Mouse (Mus musculus) embryonic facial prominence, embryonic 11.5 days (tissue): ENCODE results near the gene Fam161a. TPM values are rescaled to one million over a fixed set of nuclear protein-coding genes. Genes with fewer than 3 reads are reported as not detected.

ENCODE experiments used
- ATAC-seq: fragments of 200-750 bp; cut with Nextera tagmentation; replicated peaks from 2 replicates; pipeline ENCODE4 v1.8.0; 2017; ENCODE audit warnings: low read depth; ENCODE audit not compliant: insufficient number of reproducible peaks, low FRiP score, low TSS enrichment
- DNase-seq: peaks from one replicate; pipeline ENCODE4 v3.0.0-alpha.2; 2015; ENCODE audit warnings: low spot score
- H3K27ac ChIP-seq: fragments of 300-500 bp; sonication (generic); replicated peaks from 2 replicates; pipeline ENCODE4 v1.5.1; 2014; ENCODE audit warnings: mild to moderate bottlenecking, low read depth, low read length, control low read depth
- H3K27me3 ChIP-seq: fragments of 300-500 bp; sonication (generic); 2 replicates; pipeline ENCODE4 v1.6.1; 2014; ENCODE audit warnings: mild to moderate bottlenecking, low read length, moderate library complexity, mixed read lengths; ENCODE audit not compliant: control insufficient read depth, insufficient read depth
- H3K36me3 ChIP-seq: fragments of 300-500 bp; sonication (generic); replicated peaks from 2 replicates; pipeline ENCODE4 v1.6.1; 2014; ENCODE audit warnings: low read depth, mild to moderate bottlenecking, low read length, moderate library complexity, mixed read lengths; ENCODE audit not compliant: control insufficient read depth, insufficient read depth
- H3K4me1 ChIP-seq: fragments of 300-500 bp; sonication (generic); 2 replicates; pipeline ENCODE4 v1.6.1; 2014; ENCODE audit warnings: low read length, mixed read lengths; ENCODE audit not compliant: control insufficient read depth, insufficient read depth
- H3K4me2 ChIP-seq: fragments of 300-500 bp; sonication (generic); 2 replicates; pipeline ENCODE4 v1.6.1; 2014; ENCODE audit warnings: low read depth, mild to moderate bottlenecking, control low read depth, low read length, moderate library complexity
- H3K4me3 ChIP-seq: fragments of 300-500 bp; sonication (generic); 2 replicates; pipeline ENCODE4 v1.5.1; 2014; ENCODE audit warnings: low read depth, low read length, control low read depth
- H3K9ac ChIP-seq: fragments of 300-500 bp; sonication (generic); replicated peaks from 2 replicates; pipeline ENCODE4 v1.6.1; 2014; ENCODE audit warnings: mild to moderate bottlenecking, control low read depth, low read length
- H3K9me3 ChIP-seq: fragments of 300-500 bp; sonication (generic); replicated peaks from 2 replicates; pipeline ENCODE4 v1.6.1; 2016; ENCODE audit warnings: mild to moderate bottlenecking, low read length, inconsistent platforms, mixed read lengths; ENCODE audit not compliant: control insufficient read depth
- WGBS: fragments of 180-500 bp; shearing (Covaris S2); extraction: QIAGEN DNeasy Blood & Tissue Kit; methylation state at CpG from one replicate; pipeline ENCODE4 v1.1.7; 2014; 5-methylcytosine and 5-hydroxymethylcytosine counted together
- polyA plus RNA-seq: library from polyadenylated mRNA; unstranded; fragments of >200 nt; fragmentation: Nextera tagmentation; extraction: Ambion mirVana; gene quantifications from 2 replicates; pipeline ENCODE4 v1.2.1, GENCODE M21; 2014

Gene Fam161a
- polyA plus RNA-seq, 1 experiment from 2014 or later, result 4.1 TPM

GRCm38 (mm10) chr11:23028957-23029356 lies 21.6 kb downstream of the Fam161a start:
- H3K27ac ChIP-seq, result no peak overlapping the region
- H3K27me3 ChIP-seq, result no peaks in the 10 kb centered on the region
- no peak overlapping the region for H3K9ac ChIP-seq
- no peak overlapping the region for H3K4me2 ChIP-seq
- ATAC-seq, result no peak
- no peak overlapping the region for H3K4me3 ChIP-seq
- WGBS, result 77% methylated on average over 3 of the region's 3 CpGs
- DNase-seq, result no peak
- no peaks in the 10 kb centered on the region for H3K4me1 ChIP-seq
- H3K9me3 ChIP-seq, result no peaks in the 10 kb centered on the region
- H3K36me3 ChIP-seq, result no peaks in the 10 kb centered on the region

GRCm38 (mm10) chr11:23029399-23029798 lies 22.1 kb downstream of the Fam161a start:
- DNase-seq, result no peak
- ATAC-seq, result no peak
- Histone ChIP-seq H3K36me3 (no peaks in the 10 kb centered on the region), H3K9ac (no peak overlapping the region), H3K9me3 (no peaks in the 10 kb centered on the region), H3K27ac (no peak overlapping the region), H3K4me3 (no peak overlapping the region), H3K4me2 (no peak overlapping the region), H3K27me3 (no peaks in the 10 kb centered on the region), H3K4me1 (no peaks in the 10 kb centered on the region)
- WGBS, result 80% methylated on average over 6 of the region's 6 CpGs

GRCm38 (mm10) chr11:23047252-23047651 lies 39.9 kb downstream of the Fam161a start:
- ATAC-seq, result no peak
- no peaks in the 10 kb centered on the region for H3K27me3 ChIP-seq
- no peak overlapping the region for H3K4me2 ChIP-seq
- no peaks in the 10 kb centered on the region for H3K9me3 ChIP-seq
- no peak for DNase-seq
- no peak overlapping the region for H3K9ac ChIP-seq
- H3K36me3 ChIP-seq, result no peaks in the 10 kb centered on the region
- no peaks in the 10 kb centered on the region for H3K4me1 ChIP-seq
- no peak overlapping the region for H3K4me3 ChIP-seq
- no peak overlapping the region for H3K27ac ChIP-seq
- WGBS, result 64% methylated on average over 5 of the region's 5 CpGs

- Histone ChIP-seq H3K36me3 (no peaks in the 10 kb centered on the region), H3K4me3 (no peak overlapping the region), H3K27ac (no peak overlapping the region), H3K4me1 (no peaks in the 10 kb centered on the region), H3K27me3 (no peaks in the 10 kb centered on the region), H3K4me2 (peak overlapping the region; percentile 25; the same call in 1 of the 2 replicates), H3K9ac (no peak overlapping the region), H3K9me3 (no peaks in the 10 kb centered on the region)
- ATAC-seq, result no peak
- DNase-seq, result peak; percentile 40
- WGBS, result 39% methylated on average over 20 of the region's 20 CpGs
Observed at GRCm38 (mm10) chr11:23047663-23048582, 40.6 kb downstream of the Fam161a start.

- no peak for DNase-seq
- ATAC-seq, result no peak
Observed at GRCm38 (mm10) chr11:23049642-23050041, 42.3 kb downstream of the Fam161a start.

GRCm38 (mm10) chr11:23052353-23052752 lies 45.0 kb downstream of the Fam161a start:
- H3K27ac ChIP-seq, result no peak overlapping the region
- DNase-seq, result no peak
- 62% methylated on average over 4 of the region's 4 CpGs for WGBS

More at GRCm38 (mm10) chr11:23049642-23050041, 42.3 kb downstream of the Fam161a start:
- Histone ChIP-seq H3K4me3 (no peak overlapping the region), H3K27ac (no peak overlapping the region), H3K4me1 (no peaks in the 10 kb centered on the region), H3K27me3 (no peaks in the 10 kb centered on the region), H3K9me3 (no peaks in the 10 kb centered on the region), H3K4me2 (no peak overlapping the region), H3K9ac (no peak overlapping the region), H3K36me3 (no peaks in the 10 kb centered on the region)

GRCm38 (mm10) chr11:23063153-23063552 lies 55.8 kb downstream of the Fam161a start:
- Histone ChIP-seq H3K9ac (no peak overlapping the region), H3K9me3 (no peaks in the 10 kb centered on the region), H3K4me1 (no peaks in the 10 kb centered on the region), H3K4me3 (no peak overlapping the region), H3K4me2 (no peak overlapping the region), H3K27ac (no peak overlapping the region), H3K27me3 (no peaks in the 10 kb centered on the region), H3K36me3 (no peaks in the 10 kb centered on the region)
- 81% methylated on average over 6 of the region's 6 CpGs for WGBS
- no peak for ATAC-seq
- no peak for DNase-seq

More at GRCm38 (mm10) chr11:23052353-23052752, 45.0 kb downstream of the Fam161a start:
- no peak for ATAC-seq
- H3K9me3 ChIP-seq, result no peaks in the 10 kb centered on the region
- no peak overlapping the region for H3K4me2 ChIP-seq
- H3K27me3 ChIP-seq, result no peaks in the 10 kb centered on the region
- no peak overlapping the region for H3K4me3 ChIP-seq
- no peaks in the 10 kb centered on the region for H3K4me1 ChIP-seq
- H3K9ac ChIP-seq, result no peak overlapping the region
- no peaks in the 10 kb centered on the region for H3K36me3 ChIP-seq

- Histone ChIP-seq H3K9me3 (no peaks in the 10 kb centered on the region), H3K27me3 (no peaks in the 10 kb centered on the region), H3K4me1 (no peaks in the 10 kb centered on the region), H3K4me3 (no peak overlapping the region), H3K4me2 (no peak overlapping the region), H3K9ac (no peak overlapping the region), H3K27ac (no peak overlapping the region), H3K36me3 (no peaks in the 10 kb centered on the region)
- WGBS, result 72% methylated on average over 3 of the region's 3 CpGs
- no peak for ATAC-seq
- no peak for DNase-seq
Observed at GRCm38 (mm10) chr11:23063857-23064256, 56.5 kb downstream of the Fam161a start.
